Mouse (Mus musculus) layer of hippocampus, postnatal 14 days (tissue): ENCODE measurements around the gene Ankrd28. TPM values are rescaled to one million over a fixed set of nuclear protein-coding genes. Genes with fewer than 3 reads are reported as not detected.
"Not testable (repeated sequence)": the region's sequence is repeated elsewhere in the genome, so short reads cannot be mapped to it uniquely, and the experiment has no call there.

Experiments
- DNase-seq, 2 experiments: peaks; one replicate each; pipeline ENCODE4 v3.0.0; 2021 to 2022; ENCODE audit warnings: low spot score in 2 of 2, mixed read lengths in 1 of 2
- total RNA-seq, 2 experiments: library from RNA; stranded (reverse); gene quantifications; 2 replicates each; pipeline ENCODE4 v1.2.3; 2021

Gene Ankrd28
- total RNA-seq, 2 experiments from 2014 or later, result 49.9 to 53.9 TPM

DNA sequence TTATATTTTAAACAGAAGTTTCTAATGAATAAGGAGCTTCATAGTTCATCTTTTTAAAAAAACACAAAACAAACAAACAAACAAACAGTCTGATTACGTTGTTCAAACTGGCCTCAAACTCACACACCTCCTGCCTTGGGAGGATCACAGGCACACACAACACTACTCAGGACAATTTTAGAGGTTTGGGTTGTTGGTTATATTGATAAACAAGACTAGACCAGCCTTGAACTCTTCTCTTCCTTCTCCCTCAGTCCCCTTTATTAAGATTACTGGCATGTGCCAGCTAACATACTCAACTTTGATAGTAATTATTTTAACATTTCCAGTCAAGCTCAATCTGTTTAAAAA lies 35.7 kb downstream of the Ankrd28 start:
- no peak for DNase-seq

DNA sequence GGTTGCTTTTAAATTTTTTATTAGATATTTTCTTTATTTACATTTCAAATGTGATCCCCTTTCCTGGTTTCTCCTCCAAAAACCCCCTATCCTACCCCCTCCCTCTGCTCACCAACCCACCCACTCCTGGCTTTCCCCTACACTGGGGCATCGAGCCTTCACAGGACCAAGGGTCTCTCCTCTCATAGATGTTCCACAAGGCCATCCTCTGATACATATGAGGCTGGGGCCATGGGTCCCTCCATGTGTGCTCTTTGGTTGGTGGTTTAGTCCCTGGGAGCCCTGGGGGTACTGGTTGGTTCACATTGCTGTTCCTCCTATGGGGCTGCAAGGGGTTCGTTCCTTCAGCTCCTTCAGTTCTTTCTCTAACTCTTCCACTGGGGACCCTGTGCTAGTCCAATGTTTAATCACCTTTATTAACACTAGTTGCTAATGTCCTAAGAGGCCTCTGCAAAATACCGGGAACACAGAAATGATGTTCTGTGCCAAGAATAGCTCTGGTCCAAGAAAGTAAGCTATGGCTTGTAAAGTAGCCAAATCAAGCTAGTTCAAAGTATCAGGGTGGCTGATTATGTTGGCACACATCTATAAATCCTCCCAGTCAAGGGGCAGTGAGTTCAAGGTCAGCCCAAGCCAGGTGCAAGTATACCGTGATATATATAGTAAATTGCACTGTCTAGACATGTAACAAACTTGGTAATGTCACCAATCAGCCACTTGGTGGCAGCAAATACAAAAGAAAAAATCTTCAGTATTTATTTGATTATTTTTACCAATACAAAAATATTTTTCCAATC lies 36.3 kb downstream of the Ankrd28 start:
- DNase-seq, result peak in 1 of 2 experiments; percentile 38

DNA sequence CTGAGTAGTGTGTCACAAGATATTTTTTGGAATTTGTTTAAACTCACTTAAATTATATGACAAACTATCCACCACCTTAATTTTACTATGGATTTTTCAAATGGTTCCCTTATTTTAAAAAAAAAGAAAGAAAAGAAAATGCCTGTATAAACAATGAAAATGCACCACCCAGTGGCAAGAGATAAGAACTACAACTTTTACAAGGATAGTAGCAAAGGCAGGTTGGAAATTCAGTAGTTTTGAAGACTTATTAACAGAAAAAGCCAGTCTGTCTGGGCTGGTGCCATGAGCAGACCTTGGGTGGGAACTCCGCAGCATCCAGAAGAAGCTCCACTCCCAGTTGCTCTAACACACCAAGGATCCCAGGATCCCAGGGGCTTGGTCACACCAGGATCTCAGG lies 39.7 kb downstream of the Ankrd28 start:
- DNase-seq, result peak in 1 of 2 experiments; percentile 38

DNA sequence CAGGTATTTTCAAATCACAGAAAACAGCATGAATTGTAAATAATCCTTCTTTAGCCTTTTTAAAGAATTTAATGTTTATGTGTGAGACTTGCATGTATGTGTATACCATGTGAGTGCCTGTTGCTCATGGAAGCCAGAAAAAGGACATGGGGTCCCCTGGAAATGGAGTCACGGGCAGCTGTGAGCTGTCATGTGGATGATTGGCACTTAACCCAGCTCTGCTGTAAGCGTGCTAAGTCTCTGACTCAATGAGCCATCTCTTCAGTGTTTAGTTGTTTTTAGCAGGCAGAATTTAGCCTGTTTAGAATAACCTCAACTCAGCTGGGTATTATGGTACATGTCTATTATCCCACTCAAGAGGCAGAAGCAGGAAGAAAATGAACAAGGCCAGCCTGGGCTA lies 43.5 kb downstream of the Ankrd28 start:
- no peak for DNase-seq

DNA sequence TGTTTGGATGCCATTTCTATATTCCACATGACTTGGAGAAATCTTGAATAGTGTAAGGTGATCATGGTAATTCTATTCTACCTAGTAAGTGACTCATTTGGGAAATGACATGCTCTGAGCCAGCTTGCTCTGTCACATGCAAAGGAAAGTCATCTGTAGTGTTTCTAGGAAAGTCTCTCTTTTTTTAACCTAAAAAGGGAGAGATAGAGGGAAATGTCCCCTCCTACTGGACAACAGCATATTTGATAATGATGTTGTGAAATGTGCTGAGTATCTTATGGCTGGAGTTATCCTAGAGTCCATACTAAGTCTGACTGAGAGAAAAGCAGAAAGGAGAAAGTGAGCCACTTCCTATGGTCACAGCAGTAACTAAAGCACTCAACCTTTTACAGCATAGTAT lies 44.8 kb downstream of the Ankrd28 start:
- DNase-seq, result no peak

DNA sequence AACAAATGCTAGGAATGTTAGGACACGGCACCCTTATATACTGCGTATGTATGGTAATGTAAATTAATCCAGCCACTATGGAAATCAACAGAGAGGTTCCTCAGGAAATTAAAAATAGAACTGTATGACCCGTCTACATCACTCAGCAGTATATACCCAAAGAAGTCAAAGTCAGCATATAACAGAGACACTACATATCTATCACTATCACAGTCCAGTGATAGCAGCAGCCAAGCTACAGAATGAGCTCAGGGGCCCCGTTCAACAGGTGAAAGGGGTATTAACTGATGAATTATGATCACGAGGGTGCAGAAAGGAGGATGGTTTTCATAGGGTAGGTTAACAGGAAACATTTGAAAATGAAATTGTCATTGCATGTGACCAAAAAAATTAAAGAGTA lies 45.5 kb downstream of the Ankrd28 start:
- no peak for DNase-seq

DNA sequence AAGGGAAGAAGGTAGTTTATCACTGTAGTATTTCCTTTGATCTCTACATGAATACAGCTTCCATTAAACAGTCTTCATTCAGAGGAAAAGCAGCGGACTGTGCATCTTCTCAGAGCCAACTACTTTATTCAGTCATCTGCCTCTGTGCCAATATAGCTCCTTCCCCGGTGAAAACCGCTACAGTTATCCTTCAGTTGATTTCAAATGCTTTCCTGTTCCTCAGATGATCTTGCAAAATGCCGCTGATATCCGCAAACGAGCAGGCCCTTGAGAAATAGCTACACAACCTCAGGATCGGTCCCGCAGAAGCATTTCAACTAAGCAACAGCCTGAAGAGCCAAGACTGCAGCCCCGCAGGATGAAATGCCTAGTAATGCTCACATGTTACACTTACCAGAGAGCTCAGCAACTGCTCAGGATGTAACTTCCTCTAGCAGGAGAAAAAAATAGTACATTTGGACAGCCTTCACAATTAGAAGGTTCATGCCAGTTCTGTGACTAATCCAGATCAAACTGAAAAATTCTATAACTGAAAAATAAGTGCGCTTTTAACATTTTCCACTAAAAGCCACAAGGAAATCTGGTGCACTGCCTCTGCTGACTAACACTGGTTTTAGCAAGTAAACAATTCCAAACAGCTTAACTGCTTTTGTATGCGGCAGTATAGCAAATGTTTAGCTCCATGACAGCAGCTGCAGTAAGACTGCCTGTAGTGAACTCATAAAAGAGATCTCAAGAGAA lies 49.0 kb downstream of the Ankrd28 start:
- peak; percentile 60 to 61 for DNase-seq

DNA sequence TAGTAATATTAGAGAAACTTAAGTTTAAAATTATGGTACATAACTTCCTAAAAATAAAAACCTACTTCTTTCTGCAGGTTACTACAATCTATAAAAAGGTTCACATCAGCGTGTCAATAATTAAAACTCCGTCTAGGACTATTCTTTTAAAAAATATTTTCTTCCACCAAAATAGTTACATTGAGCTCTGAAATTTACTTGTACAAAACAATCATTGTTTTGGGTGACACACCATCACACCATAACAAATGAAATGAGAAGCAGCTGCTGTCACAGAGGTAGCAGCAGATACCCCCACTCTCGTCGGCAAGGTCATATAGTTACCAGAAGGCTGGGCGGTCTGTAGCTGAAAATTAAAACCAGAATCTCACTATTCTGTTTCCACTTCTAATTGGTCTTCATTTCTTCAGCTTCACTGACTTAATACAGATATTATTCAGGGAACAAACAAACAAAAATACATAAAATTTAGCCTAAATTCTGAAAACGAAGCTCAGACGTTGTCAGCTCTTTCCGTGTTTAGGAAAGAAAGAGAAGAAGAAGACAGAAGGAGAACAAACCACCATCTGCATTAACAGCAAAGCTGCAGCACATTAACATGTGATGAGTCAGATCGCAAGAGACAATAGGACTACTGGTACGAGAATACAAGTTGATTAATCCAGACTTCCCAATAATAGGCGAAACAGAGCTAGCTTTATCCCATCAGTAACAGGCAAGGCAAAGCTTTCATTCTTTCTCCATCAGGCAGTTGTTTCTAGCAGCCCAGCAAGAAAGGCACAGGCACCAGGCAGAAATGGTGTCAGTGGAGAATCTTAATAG lies 49.8 kb downstream of the Ankrd28 start:
- peak; percentile 26 to 65 for DNase-seq

DNA sequence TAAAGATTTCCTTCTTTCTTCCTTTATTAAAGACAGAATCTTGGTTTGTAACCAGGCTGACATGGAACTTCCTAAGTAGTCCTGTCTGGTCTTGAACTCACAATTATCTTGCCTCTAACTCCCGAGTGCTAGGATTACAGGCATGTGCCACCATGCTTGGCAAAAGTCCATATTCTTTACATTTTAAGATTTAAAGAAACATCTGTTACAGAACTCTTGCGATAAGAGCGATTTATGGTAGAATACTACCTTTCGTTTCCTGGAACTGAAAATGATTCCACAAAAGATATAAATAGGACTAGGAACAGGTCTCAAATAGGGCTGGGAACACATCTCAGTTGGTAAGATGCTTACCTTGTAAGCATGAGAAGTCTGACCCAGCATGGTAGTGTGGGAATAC lies 56.9 kb downstream of the Ankrd28 start:
- DNase-seq, result no peak

DNA sequence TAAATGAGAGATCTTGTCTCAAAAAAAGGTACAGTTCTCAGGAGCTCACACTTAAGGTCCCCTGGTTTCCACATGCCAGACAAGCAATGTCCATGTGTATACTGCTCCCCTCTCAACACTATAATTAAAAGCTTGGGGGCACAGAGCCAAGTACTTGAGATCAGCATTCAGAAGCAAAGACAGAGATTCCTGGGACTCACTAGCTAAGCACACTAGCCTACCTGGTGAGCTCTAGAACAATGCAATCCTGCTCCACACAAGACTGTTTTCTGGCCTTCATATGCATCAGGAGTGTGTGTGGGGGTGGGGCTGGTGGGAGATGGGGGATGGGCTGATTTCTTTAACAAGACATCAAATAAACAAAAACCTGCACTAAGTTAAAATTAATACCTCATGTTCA lies 58.2 kb downstream of the Ankrd28 start:
- no peak for DNase-seq

DNA sequence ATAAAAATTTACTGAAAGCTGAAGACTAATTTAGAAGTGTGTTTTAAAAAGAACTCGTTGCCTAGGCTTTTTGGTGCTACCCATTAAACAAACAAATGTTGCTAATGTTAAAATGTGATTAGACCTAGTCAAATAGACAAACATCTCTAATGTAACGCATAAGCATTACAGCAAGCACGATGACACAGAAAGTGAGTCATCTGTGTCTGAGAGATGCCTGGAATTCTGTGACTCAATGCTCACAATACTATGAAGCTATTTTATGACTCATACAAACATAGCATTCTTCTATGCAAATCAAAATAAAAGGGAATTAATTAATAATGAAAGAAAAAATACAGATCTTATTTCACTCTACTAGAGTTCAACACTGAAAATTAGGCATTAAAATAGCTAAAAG lies 61.9 kb downstream of the Ankrd28 start:
- DNase-seq, result no peak

DNA sequence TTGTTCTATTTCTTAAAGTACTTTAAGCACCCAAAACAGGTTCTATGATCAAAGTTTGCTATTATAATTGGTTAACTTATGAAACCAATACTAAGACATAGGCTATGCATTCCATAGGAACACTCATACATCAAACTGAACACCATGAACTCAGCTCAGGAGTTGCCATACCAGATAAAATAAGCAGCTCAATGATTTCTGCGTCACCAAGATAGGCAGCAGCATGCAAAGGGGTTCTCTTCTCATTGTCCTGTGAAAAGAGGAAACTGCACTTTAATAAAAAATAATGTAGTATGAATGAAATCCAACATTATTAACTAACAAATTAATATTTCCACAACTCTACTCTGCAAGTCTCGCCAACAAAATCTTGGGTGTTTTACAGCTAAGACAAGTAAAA lies 66.4 kb downstream of the Ankrd28 start:
- no peak for DNase-seq

DNA sequence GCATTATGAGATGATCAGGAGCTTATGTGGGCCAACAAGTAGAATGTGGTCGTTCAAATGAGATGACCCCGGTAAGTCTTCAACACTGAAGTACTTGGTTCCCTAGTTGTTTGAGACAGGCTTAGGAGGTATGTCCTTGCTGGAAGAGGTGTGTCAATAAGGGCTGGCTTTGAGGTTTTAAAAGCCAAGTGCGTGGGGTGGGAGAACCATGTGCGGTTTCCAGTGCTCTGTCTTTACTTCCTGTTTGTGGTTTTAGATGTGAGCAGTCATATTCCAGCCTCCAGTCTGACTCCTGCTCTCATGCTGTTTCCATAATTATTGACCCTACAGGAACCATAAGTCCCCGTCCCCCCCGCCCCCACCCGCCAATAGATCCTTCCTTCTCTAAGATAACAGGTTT lies 68.7 kb downstream of the Ankrd28 start:
- no peak for DNase-seq

DNA sequence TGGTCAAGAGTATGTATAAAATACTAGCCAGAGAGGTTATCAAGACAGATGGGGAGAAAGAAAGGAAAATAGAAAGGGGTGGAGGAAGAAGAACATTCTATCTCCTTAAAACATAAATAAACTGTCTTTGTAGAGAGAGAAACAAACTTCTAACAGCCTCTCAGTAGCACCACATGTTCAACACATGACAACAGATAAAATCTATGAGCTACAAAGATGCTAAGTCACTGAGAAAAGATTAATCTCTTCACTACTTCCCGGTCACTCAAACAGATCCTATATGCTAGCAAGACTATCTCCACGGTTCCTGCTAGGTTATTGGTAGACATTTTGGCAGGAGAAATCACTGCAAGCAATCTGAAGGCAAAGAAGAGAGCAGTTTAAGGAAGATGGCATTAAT lies 71.3 kb downstream of the Ankrd28 start:
- DNase-seq, result no peak

DNA sequence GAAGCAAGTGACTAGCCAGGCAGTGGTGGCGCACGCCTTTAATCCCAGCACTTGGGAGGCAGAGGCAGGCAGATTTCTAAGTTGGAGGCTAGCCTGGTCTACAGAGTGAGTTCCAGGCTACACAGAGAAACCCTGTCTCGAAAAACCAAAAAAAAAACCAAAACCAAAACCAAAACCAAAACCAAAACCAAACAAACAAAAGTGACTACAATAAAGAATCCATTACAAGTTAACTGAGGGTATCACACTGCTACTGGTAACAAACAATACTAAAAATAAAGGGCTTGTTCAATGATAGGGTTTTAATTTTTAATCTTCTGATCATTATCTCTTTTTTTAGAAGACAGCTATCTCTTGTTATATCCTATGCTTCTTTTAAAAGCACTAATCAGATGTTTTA lies 72.0 kb downstream of the Ankrd28 start:
- not testable (repeated sequence) for DNase-seq

DNA sequence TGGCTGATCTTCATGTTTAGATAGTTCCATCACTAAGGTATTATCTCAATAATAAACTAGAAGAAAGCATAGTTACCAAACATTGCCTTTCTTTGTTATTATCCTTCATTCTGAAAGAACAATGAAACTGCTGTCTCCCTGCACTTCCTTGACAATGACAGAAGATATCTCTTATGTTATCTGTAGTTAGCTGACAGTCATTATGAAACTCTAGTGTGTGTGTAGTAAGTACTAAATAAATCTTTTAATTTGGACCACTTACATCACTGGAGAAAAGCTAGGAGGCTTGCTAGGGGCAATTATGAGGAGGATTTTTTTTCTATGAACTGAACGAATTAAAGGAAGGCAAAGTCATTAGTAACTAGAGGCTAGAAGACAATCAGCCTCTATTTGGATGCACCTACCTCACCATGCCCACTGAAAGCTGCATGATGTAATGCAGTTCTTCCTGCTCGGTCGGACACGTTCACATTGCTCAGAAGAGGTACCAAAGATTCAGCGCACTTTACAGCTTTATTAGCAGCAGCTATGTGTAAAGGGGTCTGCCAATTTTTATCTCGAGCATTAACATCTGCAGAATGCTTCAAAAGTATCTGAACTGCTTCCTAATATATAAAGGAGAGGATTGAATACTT lies 82.1 kb downstream of the Ankrd28 start:
- no peak for DNase-seq

DNA sequence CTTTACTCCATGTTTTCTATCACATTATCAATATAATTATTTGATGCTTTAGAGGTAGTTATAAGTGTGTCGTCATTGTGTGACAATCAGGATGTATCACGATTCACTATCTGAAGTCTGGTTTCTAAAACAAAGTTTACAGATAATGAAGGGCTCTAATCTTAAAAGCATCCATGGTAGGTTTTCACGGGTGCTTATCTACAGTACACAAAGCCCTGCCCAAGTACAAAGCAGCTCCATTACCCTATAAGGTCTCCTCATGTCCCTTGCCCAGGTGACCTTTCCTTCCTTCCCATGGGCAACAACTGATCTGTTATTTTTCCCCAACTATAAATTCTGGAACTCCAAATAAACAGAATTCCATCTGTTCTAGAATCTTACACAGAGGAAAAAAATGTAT lies 87.9 kb downstream of the Ankrd28 start:
- DNase-seq, result no peak

DNA sequence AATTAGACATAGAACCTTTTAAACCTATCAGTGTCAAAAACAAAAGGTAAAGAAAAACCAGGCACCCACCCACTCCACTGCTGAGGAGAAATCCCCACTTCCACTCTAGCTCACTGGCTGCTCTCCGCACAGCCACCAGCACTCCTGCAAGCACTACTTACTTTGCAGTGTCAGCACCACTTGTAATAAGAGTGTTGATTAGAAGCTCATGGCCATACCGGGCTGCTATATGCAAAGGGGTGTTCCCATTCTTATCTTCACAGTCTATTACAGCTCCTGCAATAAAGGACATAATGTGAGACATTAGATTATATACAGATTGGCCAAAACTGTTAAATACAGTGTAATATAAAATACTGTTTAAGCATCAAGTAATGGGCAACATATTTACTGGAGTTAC lies 95.6 kb downstream of the Ankrd28 start:
- DNase-seq, result no peak

DNA sequence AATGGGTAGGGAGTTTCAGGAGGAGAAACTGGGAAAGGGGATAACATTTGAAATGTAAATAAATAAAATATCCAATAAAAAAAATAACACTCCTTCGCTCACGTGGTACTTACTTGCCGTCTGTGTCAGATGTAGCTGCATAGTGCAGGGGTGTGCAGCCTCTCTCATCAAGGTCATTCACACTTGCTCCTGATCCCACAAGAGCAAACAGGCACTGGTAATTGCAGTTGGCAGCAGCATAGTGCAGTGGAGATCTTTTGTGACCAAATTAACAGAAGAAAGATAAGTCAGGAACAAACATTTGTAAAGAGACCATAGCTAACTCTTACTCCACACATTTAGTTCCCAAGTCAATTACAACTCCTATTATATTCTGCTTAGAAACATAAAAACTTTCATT lies 102.9 kb downstream of the Ankrd28 start:
- DNase-seq, result no peak

DNA sequence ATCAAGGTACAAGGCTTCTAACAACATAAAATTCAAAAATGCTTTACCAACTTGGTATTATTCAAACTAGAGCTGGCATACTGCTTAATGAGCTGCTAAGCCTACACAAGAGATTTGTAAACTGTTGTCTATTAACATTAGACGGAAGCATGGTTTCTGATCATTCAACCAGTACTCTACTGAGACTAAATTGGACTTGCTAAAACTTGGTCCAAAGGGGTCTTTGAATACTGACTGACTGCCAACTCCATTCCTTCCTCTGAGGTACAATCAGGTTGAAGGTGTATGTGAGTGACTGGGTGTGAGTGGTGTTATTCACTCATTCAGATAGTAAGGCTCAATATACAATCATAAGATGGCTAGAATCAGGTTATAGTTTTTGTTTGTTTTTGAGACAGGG lies 107.7 kb downstream of the Ankrd28 start:
- DNase-seq, result no peak

DNA sequence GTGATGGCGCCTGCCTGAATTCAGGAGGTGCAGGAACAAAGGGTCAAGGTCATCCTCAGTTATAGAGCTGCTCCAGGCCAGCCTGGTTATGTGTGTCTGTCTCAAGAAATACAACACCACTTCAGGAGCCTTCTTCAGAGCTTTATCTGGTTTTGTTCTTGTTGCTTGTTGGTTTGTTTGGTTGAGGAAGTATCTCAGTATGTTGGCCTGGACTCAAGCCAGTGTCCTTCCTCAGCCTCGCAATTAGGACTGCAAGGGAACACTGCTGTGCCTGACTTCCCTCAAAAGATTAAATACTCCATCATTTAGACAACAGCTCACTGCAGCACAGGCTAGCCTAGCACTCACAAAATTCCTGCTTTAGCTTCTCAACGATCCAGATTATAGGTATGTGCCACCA lies 109.2 kb downstream of the Ankrd28 start:
- no peak for DNase-seq

DNA sequence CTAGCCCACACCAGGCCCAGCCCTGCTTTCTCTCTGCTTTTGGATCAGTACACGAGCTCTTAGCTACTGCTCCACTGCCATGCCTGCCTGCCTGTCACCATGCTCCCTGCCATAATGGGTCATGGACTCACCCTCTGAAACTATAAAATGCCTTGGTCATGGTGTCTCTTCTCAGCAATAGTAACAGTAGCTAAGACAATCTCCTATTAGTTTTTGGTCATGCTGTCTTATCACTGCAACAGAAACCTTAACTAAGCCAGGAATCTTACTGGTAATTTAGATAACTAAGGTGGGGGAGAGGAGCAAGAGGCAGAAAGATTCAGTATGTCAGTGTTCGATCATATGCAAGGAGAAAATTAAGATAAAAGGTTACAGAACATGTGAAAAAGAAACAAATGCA lies 112.1 kb downstream of the Ankrd28 start:
- no peak for DNase-seq
